Mouse (Mus musculus): Measurements from ENCODE around the gene Hepacam.

Hepacam gene

DNA sequence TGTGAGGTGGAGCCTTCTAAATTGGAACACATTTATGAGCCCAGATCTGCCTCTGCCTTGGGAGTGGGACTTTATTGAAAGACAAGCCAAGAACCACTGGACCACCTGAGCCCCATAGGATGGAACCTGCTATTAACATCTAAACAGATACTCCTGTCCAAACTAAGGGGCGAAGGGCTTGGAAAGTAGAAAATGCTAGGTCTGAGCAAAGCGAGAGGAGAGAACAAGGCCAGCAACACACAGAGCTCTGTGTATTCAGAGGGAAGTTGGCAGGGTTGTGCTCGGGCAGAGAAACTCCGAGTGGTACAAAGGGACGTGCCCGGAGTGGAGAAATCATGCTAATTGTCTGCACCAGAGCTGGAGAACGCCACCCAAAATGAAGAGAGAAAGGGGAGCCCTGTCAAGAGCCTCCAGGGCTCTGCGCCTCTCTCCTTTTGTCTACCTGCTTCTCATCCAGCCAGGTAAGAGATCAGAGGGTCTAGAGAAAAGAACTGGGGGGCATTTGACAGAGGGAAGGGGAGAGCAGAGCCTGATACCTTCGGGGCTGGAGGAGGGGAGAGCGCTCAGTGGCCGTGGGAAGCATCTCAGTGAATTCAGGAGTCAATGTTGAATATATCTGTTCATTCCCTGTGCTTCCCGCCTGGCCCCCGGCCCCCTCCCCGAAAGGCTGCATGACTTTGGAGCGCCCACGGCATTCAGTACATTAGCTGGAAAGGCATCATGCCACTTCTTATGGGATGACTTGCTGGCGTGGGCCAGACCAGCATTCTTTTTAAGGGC lies at the start of gene Hepacam:
Gene Hepacam, plus strand, starts transcription at position 51 of the 780 bp plus-strand sequence.
- no peak for DNase-seq (ENCODE audit: low read depth, low spot score)

DNA sequence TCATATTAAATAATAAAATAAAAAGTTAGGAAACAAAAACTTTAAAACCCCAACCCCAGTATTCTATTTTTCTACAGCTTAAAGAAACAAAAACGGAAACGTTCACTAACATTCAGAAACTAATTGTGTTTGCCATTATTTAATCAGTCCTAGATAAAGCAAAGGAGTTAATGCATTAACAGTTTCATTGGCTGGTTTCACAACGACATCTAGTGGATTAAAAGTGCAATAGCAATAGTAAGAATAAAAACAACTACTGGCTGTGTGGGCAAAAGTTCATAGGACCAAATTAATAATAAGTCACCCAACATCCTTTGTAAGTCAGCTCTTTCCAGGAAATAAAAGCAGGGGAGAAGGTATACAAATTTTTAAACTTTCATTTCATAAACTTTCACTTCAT lies 37.7 kb upstream of the Hepacam start:
- peak; percentile 5 for DNase-seq (ENCODE audit: low read depth, low spot score)

DNA sequence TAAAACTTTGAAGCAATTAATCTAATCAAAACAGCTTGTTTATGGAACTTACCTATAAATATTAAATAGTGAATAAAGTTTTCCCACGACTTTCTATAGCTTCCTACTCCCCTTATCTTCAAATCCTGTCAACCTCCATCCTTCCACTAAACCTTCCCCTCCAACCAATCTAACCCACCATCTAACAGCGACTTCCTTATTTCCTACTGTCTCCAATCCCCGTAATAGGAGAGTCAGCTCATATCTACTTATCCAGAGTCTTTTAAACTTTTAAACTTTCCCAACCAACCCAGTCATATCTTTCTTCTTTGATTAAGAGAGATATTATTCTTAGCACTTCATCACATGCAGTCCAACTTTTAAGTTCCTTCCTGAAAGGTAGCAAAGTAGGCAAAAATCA lies 21.7 kb upstream of the Hepacam start:
- no peak for DNase-seq (ENCODE audit: low read depth, low spot score)

DNA sequence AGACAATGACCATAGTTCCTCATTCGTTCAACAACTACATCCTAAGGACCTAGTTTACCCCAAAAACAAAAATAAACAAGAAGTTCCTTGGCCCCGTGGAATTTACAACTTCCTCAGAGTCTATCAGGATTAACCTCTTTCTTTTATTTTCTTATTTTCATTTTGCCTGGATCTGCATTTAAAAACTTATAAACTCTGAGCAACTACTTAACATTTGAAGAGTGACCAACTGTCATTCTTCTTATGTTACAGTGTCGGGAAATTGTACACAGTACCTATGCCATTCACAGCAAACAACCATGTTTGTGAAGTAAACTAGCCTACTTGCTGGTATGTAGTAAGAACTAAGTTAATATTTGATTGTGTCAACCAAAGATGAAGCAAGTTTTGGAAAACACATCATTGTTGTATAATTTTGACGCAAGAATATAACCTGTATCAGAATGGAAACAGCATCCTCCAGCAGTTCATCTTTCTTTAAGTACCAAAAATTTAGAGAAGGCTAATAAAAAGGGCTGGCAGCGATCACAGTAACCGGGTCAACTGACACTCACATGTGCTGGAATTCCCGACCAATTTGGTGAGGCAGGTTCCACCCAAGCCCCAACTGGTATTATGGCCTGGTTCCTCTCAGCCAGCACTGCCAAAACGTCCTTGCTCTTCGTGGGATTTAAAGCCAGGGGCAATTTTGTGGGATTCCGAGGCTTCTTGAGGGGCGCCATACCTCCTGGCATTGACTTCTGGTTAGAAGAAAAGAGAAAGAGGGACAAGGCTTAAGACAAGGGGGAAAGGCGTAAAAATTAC lies 19.8 kb upstream of the Hepacam start:
- DNase-seq (ENCODE audit: low read depth, low spot score) = peak; percentile 42

DNA sequence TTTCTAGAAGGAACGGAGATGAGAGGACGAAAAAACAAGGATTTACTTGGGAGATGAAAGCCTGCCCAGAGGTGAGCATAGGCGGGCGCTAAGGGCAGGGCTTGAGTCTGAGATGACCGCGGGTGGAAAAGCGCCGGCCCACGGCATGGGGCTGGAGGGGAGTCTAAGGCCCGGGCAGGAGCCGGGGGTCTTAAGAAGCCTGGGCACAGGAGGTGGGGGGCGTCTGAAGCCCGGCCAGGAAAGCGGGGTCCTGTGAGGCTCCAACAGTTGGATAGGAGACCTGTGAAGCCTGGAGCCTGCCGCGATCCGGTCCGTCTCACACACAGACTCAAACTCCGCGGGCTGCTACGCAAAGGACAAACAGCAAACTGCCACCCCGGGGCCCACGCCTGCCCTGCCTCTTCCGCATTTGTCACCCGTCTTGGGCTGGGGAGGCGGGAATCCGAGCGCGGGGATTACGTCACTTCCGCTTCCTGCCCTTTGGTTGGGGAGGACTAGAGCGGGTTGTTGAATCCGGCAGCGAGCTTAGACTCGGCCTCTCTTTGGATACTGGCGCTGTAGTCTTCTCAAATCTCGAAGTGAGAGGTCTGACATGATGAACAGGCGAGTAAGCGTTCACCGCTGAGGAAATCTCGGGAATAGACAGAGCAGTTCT lies 19.0 kb upstream of the Hepacam start, which contains the start of gene Ccdc15:
Gene Ccdc15, minus strand, starts transcription at position 445 of the 655 bp plus-strand sequence.
- DNase-seq (ENCODE audit: low read depth, low spot score) = peak; percentile 98

DNA sequence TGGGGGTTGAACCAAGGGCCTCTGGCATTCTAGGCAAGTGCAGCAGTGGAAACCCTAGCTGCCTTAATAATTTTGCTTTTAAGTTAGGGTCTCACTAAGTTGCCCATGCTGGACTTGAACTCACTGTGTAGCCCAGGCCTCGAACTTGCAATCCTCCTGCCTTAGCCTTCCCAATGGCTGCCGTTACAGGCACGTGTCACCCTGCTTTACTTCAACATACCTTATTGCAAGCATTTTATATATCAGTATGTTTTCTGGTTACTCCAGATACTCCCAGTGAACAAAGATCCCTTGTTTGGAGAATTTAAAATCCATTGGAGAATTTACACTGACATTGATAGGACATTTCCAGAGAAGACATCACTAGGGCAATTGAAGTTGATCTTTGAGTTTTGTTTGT lies 18.1 kb upstream of the Hepacam start:
- no peak for DNase-seq (ENCODE audit: low read depth, low spot score)

DNA sequence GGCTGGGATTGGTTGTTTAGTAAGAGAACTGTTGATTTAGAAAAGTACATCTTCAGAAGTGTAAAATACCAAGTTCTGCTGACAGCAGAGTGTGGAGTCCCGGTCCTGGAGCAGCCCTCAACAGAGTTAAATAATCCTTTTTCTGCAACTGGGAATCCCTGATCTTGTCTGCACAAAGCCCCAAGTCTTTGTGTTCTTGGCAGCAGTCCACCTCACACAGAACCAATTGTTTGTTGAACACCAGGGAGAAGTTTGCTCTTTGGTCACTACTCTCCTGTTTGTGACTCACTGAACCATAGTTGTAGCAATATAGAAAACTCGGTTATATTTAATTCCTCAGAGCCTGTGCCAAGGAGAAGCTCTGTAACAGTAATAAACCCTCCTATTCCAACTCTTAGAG lies 15.9 kb upstream of the Hepacam start:
- no peak for DNase-seq (ENCODE audit: low read depth, low spot score)

DNA sequence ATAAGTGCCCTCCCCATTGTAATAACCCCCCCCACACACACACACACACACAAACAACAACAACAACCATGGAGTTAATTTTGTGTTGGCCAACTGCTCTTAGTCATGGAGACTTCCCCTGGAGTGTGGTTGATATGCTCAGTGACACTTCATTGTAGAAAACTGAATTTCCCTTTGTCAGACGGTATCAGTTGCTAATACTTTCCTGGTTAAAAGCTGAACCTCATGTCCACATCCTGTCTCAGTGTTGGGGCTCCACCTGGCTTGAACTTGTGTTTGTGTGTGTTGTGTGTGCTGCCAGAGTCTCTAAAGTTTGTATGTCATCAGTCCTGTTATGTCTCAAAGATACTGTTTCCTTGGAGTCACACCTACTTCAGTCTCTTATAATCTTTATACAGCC lies 12.7 kb upstream of the Hepacam start:
- DNase-seq (ENCODE audit: low read depth, low spot score) = no peak

DNA sequence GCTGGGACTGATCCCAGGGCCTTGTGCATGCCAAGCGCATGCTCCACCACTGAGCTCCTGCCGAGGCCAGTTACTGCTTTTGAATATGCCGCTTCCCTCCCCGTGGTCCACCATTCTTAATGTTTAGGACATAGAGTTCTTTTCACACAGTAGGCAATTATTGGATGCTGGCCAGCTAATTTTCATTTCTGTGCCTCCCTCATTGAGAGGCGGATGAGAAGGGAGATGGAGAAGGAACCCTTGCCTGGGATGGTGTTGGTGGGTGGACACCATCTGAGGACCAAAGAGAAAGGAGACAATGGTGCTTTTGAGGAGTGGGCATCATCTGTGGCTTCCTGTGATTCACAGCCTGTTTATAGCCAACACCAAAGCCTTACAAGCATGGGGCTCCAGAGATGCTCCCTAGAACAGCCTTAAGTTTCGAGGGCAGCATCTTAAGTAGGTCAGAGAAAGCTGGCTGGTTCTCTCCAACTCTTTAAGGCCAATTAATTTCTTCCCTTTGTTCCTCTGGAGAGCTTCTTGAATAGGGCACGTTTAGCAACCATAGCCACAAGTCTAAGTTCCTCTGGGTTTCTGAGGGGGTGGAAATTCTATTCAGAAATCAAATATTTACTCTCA lies 8.3 kb upstream of the Hepacam start:
- no peak for DNase-seq (ENCODE audit: low read depth, low spot score)

DNA sequence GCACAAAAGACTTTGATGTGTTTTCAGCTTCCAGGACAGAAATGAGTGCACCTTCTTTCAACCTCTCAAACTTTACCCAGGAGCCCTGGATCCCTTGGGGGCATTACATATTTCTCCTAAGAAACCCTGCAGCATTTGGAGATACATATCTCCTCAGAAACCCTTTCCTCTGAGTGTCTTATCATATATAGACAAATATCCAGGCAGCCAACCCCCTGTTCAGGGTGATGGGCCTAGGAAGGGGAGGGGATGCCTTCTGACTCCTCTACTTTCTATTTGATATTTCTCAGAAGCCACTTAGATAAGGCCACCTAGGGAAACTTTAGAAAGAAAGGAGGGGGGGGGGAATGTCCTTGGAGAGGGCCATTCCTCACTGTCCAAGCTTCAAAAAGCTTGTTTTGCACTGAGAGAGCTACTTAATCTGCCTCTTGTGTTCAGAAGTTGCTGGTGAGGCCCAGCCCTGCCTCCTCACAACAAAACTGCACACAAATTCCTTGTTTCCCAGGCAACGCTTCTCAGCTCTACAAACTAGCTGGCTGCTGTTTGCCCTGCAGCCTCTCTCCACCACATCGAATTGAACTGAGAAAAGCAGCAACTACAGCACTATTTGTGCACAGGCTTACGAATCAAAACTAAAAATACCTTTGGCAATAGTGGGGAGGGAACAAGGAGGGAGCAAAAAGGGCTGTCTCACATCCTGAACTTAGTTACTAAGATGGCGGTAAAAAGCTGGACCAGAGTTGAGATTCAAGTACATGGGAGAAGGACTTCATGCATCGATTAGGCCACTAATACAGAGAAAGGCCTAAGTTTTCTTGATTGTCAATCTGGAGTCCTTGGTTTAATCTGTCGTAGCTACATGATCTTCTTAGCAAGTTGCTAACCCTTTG lies 7.6 kb upstream of the Hepacam start:
- peak; percentile 66 for DNase-seq (ENCODE audit: low read depth, low spot score)

DNA sequence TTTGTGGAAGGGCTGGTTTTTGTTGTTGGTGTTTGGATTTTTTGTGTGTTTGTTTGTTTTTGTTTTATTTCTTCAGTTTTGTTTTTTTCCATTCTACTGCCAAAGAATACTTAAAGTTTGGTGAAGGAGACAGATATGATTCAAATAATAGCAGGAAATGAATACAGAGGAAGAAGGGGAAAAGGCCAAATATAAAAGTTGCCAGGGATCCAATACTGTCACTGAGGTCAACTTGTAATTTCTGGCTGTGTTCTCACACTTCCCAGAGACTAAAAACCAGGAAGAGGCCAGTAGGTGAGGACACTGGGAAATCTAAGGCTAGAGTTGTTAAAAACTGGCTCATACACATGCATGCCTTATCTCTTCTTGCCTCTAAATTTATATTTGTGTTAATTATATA lies 5.1 kb upstream of the Hepacam start:
- no peak for DNase-seq (ENCODE audit: low read depth, low spot score)

DNA sequence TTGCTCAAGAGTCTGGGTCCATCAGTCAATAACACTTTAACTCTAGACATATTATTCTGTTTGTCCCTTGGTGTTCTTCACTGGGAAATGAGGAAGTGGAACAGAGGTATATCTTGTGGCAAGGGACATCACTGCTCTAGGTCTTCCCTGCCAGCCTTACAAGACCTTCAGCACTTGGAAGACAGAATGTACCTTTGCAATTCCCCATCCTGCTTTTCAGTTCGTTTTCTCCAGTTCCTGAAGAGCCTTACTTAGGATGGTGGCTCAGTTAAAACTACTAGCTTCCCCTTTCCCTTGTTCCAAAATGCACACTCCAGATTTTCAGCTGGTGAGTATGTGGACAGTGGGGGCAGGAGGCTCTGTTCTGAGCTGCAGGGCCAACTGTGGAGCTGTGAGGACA lies 4.3 kb upstream of the Hepacam start:
- DNase-seq (ENCODE audit: low read depth, low spot score) = no peak

DNA sequence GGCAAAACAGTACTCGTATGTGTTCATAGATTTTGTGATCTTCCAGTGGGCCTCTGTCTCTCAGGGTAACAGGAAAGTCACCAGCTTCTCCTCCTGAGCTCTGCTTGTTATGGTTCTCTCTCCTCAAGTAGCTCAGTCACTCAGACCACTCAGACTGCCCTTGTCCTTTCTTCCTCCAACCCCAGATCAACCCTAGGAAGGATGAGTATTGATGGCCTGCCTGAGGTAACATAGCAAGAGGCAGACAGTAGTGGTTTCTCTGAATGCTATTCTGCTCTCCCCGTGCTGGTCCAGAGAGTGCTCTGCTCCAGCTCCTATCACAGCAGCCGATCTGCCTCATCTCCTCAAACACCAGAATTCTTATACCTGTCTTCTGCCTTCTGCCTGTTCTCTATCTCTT lies 3.6 kb upstream of the Hepacam start:
- no peak for DNase-seq (ENCODE audit: low read depth, low spot score)

DNA sequence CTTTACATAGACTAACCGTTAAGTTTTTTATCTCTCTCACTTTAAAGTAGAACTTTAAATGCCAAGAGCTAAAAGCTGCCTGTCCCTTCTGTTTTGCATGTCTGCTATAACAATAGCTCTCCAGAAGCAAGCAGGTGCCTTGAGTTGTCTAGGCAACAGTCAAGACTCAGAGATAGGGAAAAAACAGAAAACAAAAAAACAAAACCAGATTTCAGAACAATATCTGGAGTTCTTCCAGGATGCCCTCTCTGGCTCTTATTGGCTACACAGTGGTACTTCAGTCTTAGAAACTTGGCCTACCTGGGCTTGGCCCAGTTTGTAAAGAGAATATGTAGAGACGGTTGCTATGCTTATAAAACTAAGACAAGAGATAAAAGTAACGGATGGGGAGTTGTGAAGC lies 2.8 kb upstream of the Hepacam start:
- DNase-seq (ENCODE audit: low read depth, low spot score) = no peak

DNA sequence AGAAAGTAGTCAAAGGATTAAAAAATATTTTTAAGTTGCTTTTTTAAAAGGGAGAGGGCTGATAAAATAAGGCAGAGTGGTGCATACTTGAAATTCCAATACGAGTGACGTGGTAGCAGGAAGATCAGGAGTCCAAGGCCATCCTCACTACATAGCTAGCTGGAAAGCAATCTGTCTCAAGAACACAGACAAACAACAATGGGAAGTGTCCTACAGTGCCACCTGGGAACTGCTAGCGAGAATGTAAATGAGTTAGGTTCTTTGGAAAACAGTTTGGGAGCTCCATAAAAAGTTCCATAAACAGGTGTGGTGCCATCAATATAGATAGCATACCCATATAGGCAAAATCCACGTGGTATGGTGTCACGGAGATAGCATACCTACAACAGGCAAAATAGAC lies 1.4 kb upstream of the Hepacam start:
- peak; percentile 45 for DNase-seq (ENCODE audit: low read depth, low spot score)

DNA sequence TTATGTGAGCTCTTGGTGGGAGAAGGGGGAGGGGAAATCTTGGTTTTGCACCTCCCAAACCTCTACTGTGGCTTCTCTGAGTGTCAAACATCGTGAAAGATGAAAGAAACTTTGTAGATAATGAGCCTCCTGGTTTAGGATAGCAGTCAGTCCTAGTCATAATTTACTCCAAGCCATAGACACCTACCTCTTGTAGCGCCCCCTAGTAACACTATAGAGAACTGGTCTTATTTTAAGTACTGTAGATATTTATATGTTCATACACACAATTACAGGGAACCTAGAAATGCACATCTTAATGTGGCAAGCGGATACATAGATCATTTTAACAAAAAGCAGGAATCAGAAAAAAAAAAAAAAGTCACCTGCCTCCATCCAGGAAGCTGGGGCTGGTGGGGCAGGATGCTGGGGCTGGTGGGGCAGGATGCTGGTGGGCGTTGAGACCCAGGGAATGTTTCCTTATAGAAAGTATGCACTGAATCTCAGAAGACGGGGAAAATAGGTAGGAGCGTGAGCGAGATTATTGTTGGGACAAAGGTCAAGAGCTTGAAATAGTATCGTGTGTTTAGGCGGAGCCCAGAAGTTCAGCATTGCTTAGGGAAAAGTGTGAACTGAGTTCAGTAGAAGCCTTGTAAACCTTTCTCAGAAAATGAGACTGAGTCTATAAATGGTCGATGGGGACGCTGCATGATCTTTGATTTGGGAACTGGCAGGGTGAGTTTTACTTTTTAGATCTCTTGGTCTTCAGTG lies 1.1 kb downstream of the Hepacam start:
- DNase-seq (ENCODE audit: low read depth, low spot score) = peak; percentile 26

DNA sequence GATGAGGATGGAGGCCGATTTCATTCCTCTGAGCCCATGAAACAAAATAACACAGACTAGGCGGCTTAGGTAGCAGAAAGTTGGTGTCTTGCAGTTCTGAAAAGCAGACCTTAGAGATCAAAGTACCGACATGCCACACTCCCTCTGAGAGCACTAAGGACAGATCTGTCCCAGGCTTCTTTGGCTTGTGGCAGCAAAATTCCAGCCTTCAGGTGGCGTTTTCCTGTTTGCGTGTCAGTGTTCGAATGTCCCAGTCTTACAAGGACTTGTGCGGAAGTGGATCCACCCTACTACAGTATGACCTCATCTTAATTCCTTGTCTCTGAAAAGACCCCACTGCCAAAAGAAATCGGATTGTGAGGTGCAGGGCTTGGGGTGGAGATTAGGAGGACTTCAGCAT lies 1.7 kb downstream of the Hepacam start:
- peak; percentile 72 for DNase-seq (ENCODE audit: low read depth, low spot score)

DNA sequence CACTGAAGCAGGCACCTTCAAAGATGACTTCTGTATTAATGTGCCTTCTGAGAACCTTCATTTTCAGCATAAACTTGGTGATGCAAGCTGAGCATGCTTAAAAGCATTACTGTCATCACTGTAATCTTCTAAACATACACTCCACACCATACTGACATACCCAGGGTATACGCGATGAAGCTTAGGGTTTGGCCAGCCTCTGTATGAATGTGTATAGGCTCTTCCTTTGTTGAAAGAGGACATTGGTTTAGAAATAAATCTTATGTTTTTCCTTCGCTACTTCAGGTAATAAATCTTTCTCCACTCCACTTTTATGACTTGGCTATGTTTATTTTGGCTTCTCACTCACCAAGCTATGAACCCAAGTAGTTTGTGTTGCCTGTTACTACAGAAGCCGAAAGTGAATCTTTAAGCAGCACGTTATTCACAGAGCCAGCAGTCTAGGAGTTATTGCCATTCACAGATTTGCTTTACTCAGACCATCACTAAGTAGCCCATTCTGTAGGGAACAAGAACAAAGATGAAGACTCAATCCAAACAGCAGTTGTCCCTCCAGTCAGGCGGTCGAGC lies 4.2 kb downstream of the Hepacam start:
- no peak for DNase-seq (ENCODE audit: low read depth, low spot score)

DNA sequence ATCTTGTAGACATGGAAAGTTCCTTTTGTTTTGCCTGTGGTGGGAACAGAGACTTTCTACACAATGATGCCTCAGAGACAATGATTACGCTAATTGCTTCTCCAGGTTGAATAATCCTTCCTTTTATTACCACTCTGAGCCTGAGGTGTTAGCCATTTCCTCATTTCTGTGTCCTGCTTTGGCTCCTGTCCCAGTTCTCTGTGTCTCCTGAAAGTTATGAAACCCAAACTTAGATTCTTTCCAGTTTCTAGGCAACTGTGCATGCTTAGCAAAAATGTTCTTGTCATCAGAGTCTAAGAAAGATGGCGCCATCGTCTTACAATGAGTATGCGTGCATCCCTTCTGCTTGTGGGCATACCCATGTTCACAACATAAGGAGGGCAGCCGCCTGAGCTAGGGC lies 8.6 kb downstream of the Hepacam start:
- DNase-seq (ENCODE audit: low read depth, low spot score) = no peak

DNA sequence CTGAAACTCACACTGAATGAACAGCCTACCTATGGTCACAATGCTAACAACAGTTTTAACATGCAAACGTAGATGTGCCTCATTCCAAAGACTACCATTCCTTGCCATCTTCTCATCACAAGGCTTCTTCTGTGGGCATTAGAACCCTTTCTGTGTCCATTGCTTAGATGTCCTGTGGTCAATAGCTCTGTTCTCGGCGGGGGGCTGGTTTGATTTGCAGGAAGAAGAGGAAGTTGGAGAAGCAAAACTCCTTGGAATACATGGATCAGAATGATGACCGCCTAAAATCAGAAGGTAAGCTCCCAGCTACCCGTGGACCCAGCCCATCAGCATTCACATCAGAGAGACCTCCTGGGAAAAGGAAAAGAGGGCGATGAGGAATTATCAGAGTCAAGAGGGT lies 16.0 kb downstream of the Hepacam start:
- DNase-seq (ENCODE audit: low read depth, low spot score) = no peak
